Mouse (Mus musculus) neutrophil, adult 59 days (primary cell): ENCODE results near the gene Psmd3. TPM values are rescaled to one million over a fixed set of nuclear protein-coding genes. Genes with fewer than 3 reads are reported as not detected.

Experiments used
- total RNA-seq, 2 experiments: library from RNA; stranded (reverse); gene quantifications; 1 replicate in 1 of 2; 2 replicates in 1 of 2; pipeline ENCODE4 v1.2.4; 2023

Gene Psmd3
- 10 to 100 TPM; 45.5 to 48.4 TPM for total RNA-seq

DNA sequence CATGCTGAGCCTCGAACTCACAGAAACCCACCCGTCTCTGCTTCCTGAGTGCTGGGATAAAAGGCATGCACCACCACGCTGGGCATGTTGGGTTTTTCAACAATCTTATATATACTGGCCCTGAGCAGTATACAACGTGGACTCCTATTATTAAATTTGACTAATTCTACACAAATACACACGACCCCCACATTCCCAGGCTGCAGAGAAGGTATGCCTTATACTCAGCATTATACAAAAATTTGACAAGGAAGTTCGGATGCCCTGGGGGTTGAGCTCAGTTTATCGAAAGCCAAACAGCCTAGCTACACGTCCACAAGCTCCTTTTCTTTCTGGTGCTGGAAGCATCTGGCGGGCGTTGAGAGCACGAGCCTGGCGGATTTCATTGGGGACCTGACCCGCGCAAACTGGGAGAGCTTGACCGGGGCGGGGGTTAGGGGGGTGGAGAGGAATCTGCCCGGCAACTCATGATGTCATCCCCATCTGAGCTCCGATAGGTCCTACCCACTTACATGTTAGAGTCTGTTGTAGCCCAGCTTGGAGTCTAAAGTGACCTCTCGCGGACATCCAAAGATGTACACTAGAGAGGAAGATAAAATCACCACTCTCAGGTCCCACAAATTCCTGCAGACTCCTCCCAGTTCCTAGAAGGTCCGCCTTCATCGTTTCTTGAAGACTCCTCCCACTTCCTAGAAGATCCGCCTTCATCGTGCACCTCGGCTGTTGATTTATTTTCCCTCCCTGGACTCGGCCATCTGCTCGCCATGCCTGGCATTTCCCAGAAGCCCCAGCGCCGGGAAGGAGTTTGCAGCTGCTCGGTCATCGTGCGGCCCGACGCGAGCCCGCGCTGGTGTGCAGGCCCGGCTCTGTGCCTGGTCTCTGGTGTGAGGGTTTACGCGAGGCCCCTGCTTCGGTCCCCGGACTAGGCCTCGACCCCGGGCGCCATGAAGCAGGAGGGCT lies at the start of gene Psmd3:
Gene Psmd3 (plus strand): TSS at position 769 of the 960 bp plus-strand sequence.

DNA sequence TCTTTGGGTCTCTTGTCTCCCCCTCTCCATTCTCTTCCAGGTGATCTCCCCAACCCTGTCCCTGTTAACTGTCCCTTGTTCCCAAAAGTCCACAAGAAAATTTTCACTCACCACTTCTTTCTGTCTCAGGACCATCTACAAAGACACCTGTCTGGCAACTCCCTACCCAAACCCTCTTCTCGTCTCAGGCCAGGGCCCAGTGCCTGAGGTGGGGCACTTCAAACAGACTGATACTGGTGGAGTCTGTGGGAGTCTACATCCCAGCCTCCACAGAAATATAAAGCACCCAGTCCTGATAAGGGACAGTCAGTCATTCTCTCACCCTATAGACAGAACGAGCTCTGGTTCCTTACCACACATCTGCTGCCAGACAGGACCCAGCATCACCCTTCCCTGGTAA lies 35.9 kb upstream of the Psmd3 start, which contains the start of gene Gsdma2:
Gene Gsdma2 (plus strand): TSS at position 301 of the 400 bp plus-strand sequence.

DNA sequence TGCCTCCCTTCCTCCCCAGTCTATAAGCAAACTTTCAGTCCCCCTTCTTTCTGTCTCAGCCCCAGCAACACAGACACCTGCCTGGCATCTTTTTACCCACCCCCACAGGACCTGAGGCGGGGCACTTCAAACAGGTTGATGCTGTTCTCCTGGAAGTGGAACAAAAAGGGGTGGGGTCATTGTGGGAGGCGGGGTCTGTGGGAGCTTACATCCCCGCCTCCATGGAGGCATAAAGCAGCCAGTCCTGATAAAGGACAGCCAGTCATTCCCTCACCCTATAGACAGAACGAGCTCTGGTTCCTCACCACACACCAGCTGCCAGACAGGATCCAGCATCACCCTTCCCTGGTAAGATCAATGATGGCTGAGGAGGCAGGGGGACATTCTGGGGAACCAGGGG lies 18.3 kb upstream of the Psmd3 start, which contains the start of gene Gsdma:
Gene Gsdma (plus strand): TSS at position 261 of the 400 bp plus-strand sequence.

DNA sequence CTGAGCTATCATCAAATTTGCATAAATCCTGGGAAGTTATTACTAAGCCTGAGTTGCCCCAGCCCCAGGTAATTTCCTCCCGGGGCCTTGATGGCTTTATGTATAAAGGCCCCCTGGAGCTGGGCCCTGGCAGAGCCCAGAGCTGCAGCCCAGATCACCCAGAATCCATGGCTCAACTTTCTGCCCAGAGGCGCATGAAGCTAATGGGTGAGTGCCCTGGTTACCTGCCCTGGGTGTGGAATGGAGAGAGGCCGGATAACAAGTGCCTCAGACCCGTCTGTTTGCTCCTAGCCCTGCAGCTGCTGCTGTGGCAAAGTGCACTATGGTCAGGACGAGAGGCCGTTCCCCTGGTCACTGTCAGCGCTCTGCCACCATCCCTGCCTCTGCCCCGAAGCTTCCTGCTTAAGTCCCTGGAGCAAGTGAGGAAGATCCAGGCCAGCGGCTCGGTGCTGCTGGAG lies 18.9 kb downstream of the Psmd3 start, which contains the start of gene Csf3:
Gene Csf3 (plus strand): TSS at position 51 of the 458 bp plus-strand sequence.

DNA sequence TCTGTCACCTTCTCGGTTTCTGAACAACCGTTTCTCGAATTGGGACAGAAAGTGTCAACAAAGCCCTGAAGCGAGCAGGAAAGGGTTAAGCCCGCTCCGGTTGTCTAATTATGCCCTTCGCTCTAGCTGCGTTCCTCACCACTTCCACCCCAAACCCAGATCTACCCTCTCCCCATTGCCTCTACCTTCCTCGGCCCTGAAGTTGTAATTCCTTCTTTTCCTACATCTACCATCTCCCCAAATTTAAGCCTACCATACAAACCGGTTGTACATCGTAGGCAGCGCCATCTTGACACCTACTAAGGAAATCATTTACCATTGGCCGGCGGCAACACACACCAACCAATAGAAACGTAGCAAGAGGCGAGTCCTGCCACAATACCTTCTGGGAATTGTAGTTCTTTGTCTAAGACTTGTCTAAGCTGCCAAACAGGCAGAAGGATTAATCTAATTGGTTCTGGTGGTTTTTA lies 46.8 kb downstream of the Psmd3 start, which contains the start of gene Med24:
Gene Med24 (minus strand): TSS at position 317 of the 470 bp plus-strand sequence.

DNA sequence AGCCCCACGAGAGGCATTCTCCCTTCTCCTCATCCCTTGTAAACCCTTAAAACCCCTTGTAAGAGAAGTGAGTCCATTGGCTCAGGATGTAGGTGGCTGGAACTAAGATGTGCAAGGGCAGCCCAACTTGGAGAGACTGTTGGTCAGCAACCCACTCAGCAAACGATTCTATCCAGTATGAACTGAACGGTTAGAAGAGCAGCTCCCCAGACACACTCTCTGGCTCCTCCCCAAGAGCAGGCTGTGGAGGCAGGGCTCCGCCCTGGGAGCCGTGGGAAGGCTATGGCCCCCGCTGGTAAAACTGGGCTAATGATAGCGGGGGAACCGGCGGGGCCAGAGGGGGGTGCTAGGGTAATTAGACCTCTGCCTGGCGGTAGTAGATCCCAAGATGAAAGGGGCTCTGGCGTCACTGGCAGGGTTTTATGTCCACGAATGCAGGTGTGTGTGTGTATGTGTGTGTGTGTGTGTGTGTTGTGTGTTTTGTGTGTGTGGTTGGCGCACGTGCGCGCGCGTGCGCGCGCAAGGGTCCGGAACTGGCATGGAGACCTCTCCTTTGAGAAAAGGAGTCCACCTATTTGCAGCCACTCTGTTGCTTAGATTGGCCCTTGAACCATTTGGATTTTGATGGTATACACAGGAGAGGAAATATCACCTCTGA lies 58.2 kb downstream of the Psmd3 start, which contains the start of gene Thra:
Gene Thra (plus strand): TSS at position 246 of the 658 bp plus-strand sequence.

Other genes starting within 250 kb of the Psmd3 start
- gene Mien1, start 243.6 kb upstream of the Psmd3 start, total RNA-seq, result 10 to 100 TPM; 34.5 to 35.5 TPM
- under 1 TPM in 1 of 2 experiments, not detected in 1; 0.15 TPM for gene Grb7, start 236.2 kb upstream of the Psmd3 start, total RNA-seq
- 1 to 10 TPM; 4.3 to 8.6 TPM for gene Ikzf3, start 136.5 kb upstream of the Psmd3 start, total RNA-seq
- gene Zpbp2, start 131.5 kb upstream of the Psmd3 start, total RNA-seq, result 1 to 10 TPM in 1 of 2 experiments, under 1 TPM in 1; 0.64 to 1.4 TPM
- gene Ormdl3, start 95.2 kb upstream of the Psmd3 start, total RNA-seq, result 1 to 10 TPM; 6.7 to 8.2 TPM
- not detected for gene Lrrc3c, start 84.3 kb upstream of the Psmd3 start, total RNA-seq
- 10 to 100 TPM; 16.3 to 20.8 TPM for gene Gm12355, start 56.9 kb upstream of the Psmd3 start, total RNA-seq
- not detected for gene Gsdma3, start 56.2 kb upstream of the Psmd3 start, total RNA-seq
- gene Gsdma2, start 35.8 kb upstream of the Psmd3 start, total RNA-seq, result not detected
- not detected for gene Gsdma, start 18.2 kb upstream of the Psmd3 start, total RNA-seq
- not detected for gene Csf3, start 18.7 kb downstream of the Psmd3 start, total RNA-seq
- 10 to 100 TPM; 40.0 to 42.2 TPM for gene Med24, start 46.9 kb downstream of the Psmd3 start, total RNA-seq
- gene Thra, start 58.1 kb downstream of the Psmd3 start, total RNA-seq, result 10 to 100 TPM; 22.0 to 23.9 TPM
- gene Nr1d1, start 92.8 kb downstream of the Psmd3 start, total RNA-seq, result 1 to 10 TPM; 2.1 to 4.7 TPM
- 100 to 1,000 TPM; 201 to 215 TPM for gene Msl1, start 113.0 kb downstream of the Psmd3 start, total RNA-seq
- gene Casc3, start 122.4 kb downstream of the Psmd3 start, total RNA-seq, result 10 to 100 TPM; 57.8 to 63.3 TPM
- under 1 TPM; 0.31 to 0.73 TPM for gene Rapgefl1, start 154.2 kb downstream of the Psmd3 start, total RNA-seq
- 10 to 100 TPM; 31.3 to 34.5 TPM for gene Wipf2, start 181.1 kb downstream of the Psmd3 start, total RNA-seq
- gene Cdc6, start 225.2 kb downstream of the Psmd3 start, total RNA-seq, result 10 to 100 TPM; 20.3 to 28.8 TPM
- gene Rara, start 245.3 kb downstream of the Psmd3 start, total RNA-seq, result 100 to 1,000 TPM; 110 to 130 TPM